Mouse (Mus musculus): Measurements from ENCODE around the gene Kif1b. TPM values are rescaled to one million over a fixed set of nuclear protein-coding genes. Genes with fewer than 3 reads are reported as not detected.
A peak's percentile ranks its signal among the peaks of the same experiment; 100 is the strongest.
"Not testable (repeated sequence)": the region's sequence is repeated elsewhere in the genome, so short reads cannot be mapped to it uniquely, and the experiment has no call there.

Kif1b gene
- total RNA-seq, 2 experiments from 2014 or later: 256 to 358 TPM

GRCm38 (mm10) chr4:149191103-149191502 is 116.4 kb downstream of the Kif1b start:
- intact Hi-C loops (cut with DNase I): no loop called here
- no peak for DNase-seq
- H3K4me3 ChIP-seq: no peak overlapping the region
- H3K27ac ChIP-seq: no peak overlapping the region
- no peak for TF ChIP-seq CTCF (IDR thresholded peaks at IDR 0.05)

- Histone ChIP-seq H3K4me3 (no peak overlapping the region), H3K27ac (no peak overlapping the region)
- intact Hi-C loops (cut with DNase I): no loop called here
- TF ChIP-seq CTCF (IDR thresholded peaks at IDR 0.05): no peak
- no peak for DNase-seq
These were observed 118.9 kb downstream of the Kif1b start for GRCm38 (mm10) chr4:149188563-149188962.

GRCm38 (mm10) chr4:149182755-149183154 is 124.7 kb downstream of the Kif1b start:
- peak; percentile 68 for TF ChIP-seq CTCF (IDR thresholded peaks at IDR 0.05)
- intact Hi-C loops (cut with DNase I): loop anchor here (1.0 kb wide), 1 partner anchor 38 kb away; no protein-coding TSS in a partner anchor
- DNase-seq: peak; percentile 42
- Histone ChIP-seq H3K4me3 (no peak overlapping the region), H3K27ac (peak overlapping the region; percentile 25; the same call in 1 of the 2 replicates)

GRCm38 (mm10) chr4:149182192-149182591 is 125.3 kb downstream of the Kif1b start:
- intact Hi-C loops (cut with DNase I): loop anchor here (1.0 kb wide), 1 partner anchor 38 kb away; no protein-coding TSS in a partner anchor
- Histone ChIP-seq H3K27ac (peak overlapping the region; percentile 31; the same call in 1 of the 2 replicates), H3K4me3 (no peak overlapping the region)
- DNase-seq: peak; percentile 63
- TF ChIP-seq CTCF (IDR thresholded peaks at IDR 0.05): no peak

GRCm38 (mm10) chr4:149179573-149179972 is 127.9 kb downstream of the Kif1b start:
- Histone ChIP-seq H3K27ac (peak overlapping the region; percentile 12), H3K4me3 (no peak overlapping the region)
- intact Hi-C loops (cut with DNase I): no loop called here
- DNase-seq: no peak
- TF ChIP-seq CTCF (IDR thresholded peaks at IDR 0.05): no peak

- no peak for TF ChIP-seq CTCF (IDR thresholded peaks at IDR 0.05)
- Histone ChIP-seq H3K4me3 (no peak overlapping the region), H3K27ac (peak overlapping the region; percentile 12)
- no peak for DNase-seq
- intact Hi-C loops (cut with DNase I): no loop called here
These were observed 128.3 kb downstream of the Kif1b start for GRCm38 (mm10) chr4:149179160-149179559.

GRCm38 (mm10) chr4:149178328-149178727 is 129.2 kb downstream of the Kif1b start:
- H3K27ac ChIP-seq: no peak overlapping the region
- H3K4me3 ChIP-seq: no peak overlapping the region
- DNase-seq: peak; percentile 7
- TF ChIP-seq CTCF (IDR thresholded peaks at IDR 0.05): no peak
- intact Hi-C loops (cut with DNase I): no loop called here

GRCm38 (mm10) chr4:149177046-149177445 is 130.4 kb downstream of the Kif1b start:
- H3K27ac ChIP-seq: peak overlapping the region; percentile 8; the same call in 1 of the 2 replicates
- H3K4me3 ChIP-seq: no peak overlapping the region
- no peak for TF ChIP-seq CTCF (IDR thresholded peaks at IDR 0.05)
- intact Hi-C loops (cut with DNase I): no loop called here
- peak; percentile 16 for DNase-seq

GRCm38 (mm10) chr4:149176645-149177044 is 130.8 kb downstream of the Kif1b start:
- TF ChIP-seq CTCF (IDR thresholded peaks at IDR 0.05): no peak
- DNase-seq: peak; percentile 13
- H3K4me3 ChIP-seq: no peak overlapping the region
- H3K27ac ChIP-seq: peak overlapping the region; percentile 8; the same call in 1 of the 2 replicates
- intact Hi-C loops (cut with DNase I): no loop called here

GRCm38 (mm10) chr4:149173661-149174060 is 133.8 kb downstream of the Kif1b start:
- no peak for TF ChIP-seq CTCF (IDR thresholded peaks at IDR 0.05)
- Histone ChIP-seq H3K4me3 (no peak overlapping the region), H3K27ac (peak overlapping the region; percentile 40; the same call in 1 of the 2 replicates)
- DNase-seq: peak; percentile 25
- intact Hi-C loops (cut with DNase I): no loop called here

- intact Hi-C loops (cut with DNase I): no loop called here
- H3K4me3 ChIP-seq: no peak overlapping the region
- H3K27ac ChIP-seq: peak overlapping the region; percentile 80
- peak; percentile 88 for DNase-seq
- TF ChIP-seq CTCF (IDR thresholded peaks at IDR 0.05): no peak
These were observed 134.8 kb downstream of the Kif1b start for GRCm38 (mm10) chr4:149172666-149173065.

- intact Hi-C loops (cut with DNase I): no loop called here
- H3K27ac ChIP-seq: peak overlapping the region; percentile 80
- no peak for TF ChIP-seq CTCF (IDR thresholded peaks at IDR 0.05)
- H3K4me3 ChIP-seq: no peak overlapping the region
- DNase-seq: peak; percentile 83
These were observed 135.4 kb downstream of the Kif1b start for GRCm38 (mm10) chr4:149172083-149172482.

GRCm38 (mm10) chr4:149171581-149171981 is 135.9 kb downstream of the Kif1b start:
- TF ChIP-seq CTCF (IDR thresholded peaks at IDR 0.05): no peak
- intact Hi-C loops (cut with DNase I): no loop called here
- H3K4me3 ChIP-seq: no peak overlapping the region
- peak; percentile 52 for DNase-seq
- peak overlapping the region; percentile 80 for H3K27ac ChIP-seq

- intact Hi-C loops (cut with DNase I): no loop called here
- peak; percentile 16 for DNase-seq
- H3K4me3 ChIP-seq: no peak overlapping the region
- H3K27ac ChIP-seq: peak overlapping the region; percentile 77
- TF ChIP-seq CTCF (IDR thresholded peaks at IDR 0.05): no peak
These were observed 137.0 kb downstream of the Kif1b start for GRCm38 (mm10) chr4:149170394-149170931.

- H3K4me3 ChIP-seq; intact Hi-C loops (cut with DNase I); DNase-seq: not testable (repeated sequence)
- peak overlapping the region; percentile 77 for H3K27ac ChIP-seq
These were observed 137.6 kb downstream of the Kif1b start for GRCm38 (mm10) chr4:149169926-149170325.
